Mouse (Mus musculus) heart, embryonic 14.5 days (tissue): ENCODE results near the gene 1700028J19Rik. TPM values are rescaled to one million over a fixed set of nuclear protein-coding genes. Genes with fewer than 3 reads are reported as not detected.

Source experiments
- ATAC-seq: fragments of 200-750 bp; cut with Nextera tagmentation; 2 replicates; pipeline ENCODE4 v1.8.0; 2017; ENCODE audit warnings: low read depth, moderate TSS enrichment; ENCODE audit not compliant: insufficient number of reproducible peaks, insufficient read depth, low FRiP score
- H3K27ac ChIP-seq, 2 experiments: fragments of 200-500 bp in 1 of 2; fragments of 300-500 bp in 1 of 2; sonication (generic) in 1 of 2; replicated peaks in 1 of 2; 2 replicates each; pipeline ENCODE4 v1.5.1; 2012 to 2014; ENCODE audit warnings: low read depth in 2 of 2, low read length in 2 of 2, control low read depth in 1 of 2, mild to moderate bottlenecking in 1 of 2, mixed read lengths in 1 of 2; ENCODE audit not compliant: control insufficient read depth in 1 of 2, insufficient read depth in 1 of 2
- H3K27me3 ChIP-seq: fragments of 300-500 bp; sonication (generic); 2 replicates; pipeline ENCODE4 v1.6.1; 2014; ENCODE audit warnings: mild to moderate bottlenecking, low read length, control low read depth; ENCODE audit not compliant: control insufficient read depth, insufficient read depth
- H3K36me3 ChIP-seq: fragments of 300-500 bp; sonication (generic); 2 replicates; pipeline ENCODE4 v1.6.1; 2014; ENCODE audit warnings: mild to moderate bottlenecking, control low read depth, low read length, mixed read lengths; ENCODE audit not compliant: control insufficient read depth, insufficient read depth
- H3K4me1 ChIP-seq, 2 experiments: fragments of 200-500 bp in 1 of 2; fragments of 300-500 bp in 1 of 2; sonication (generic) in 1 of 2; 2 replicates each; pipeline ENCODE4 v1.6.1; 2012 to 2014; ENCODE audit warnings: low read length in 2 of 2, control low read depth in 1 of 2, mixed read lengths in 1 of 2; ENCODE audit not compliant: control insufficient read depth in 2 of 2, insufficient read depth in 2 of 2
- H3K4me2 ChIP-seq: fragments of 300-500 bp; sonication (generic); 2 replicates; pipeline ENCODE4 v1.6.1; 2014; ENCODE audit warnings: mild to moderate bottlenecking, low read length
- H3K4me3 ChIP-seq, 2 experiments: fragments of 200-500 bp in 1 of 2; fragments of 300-500 bp in 1 of 2; sonication (generic) in 1 of 2; 2 replicates each; pipeline ENCODE4 v1.5.1; 2012 to 2014; ENCODE audit warnings: low read length in 2 of 2, mild to moderate bottlenecking in 2 of 2, control low read depth in 1 of 2, low read depth in 1 of 2, moderate library complexity in 1 of 2; ENCODE audit not compliant: control insufficient read depth in 1 of 2, insufficient read depth in 1 of 2
- H3K9ac ChIP-seq: fragments of 300-500 bp; sonication (generic); 2 replicates; pipeline ENCODE4 v1.6.1; 2014; ENCODE audit warnings: mild to moderate bottlenecking, low read length
- H3K9me3 ChIP-seq: fragments of 300-500 bp; sonication (generic); 2 replicates; pipeline ENCODE4 v1.6.1; 2016; ENCODE audit warnings: low read length, control low read depth; ENCODE audit not compliant: control insufficient read depth
- WGBS: fragments of 180-500 bp; shearing (Covaris S2); extraction: QIAGEN DNeasy Blood & Tissue Kit; methylation state at CpG from one replicate; pipeline ENCODE4 v1.1.7; 2014; 5-methylcytosine and 5-hydroxymethylcytosine counted together
- polyA plus RNA-seq: library from polyadenylated mRNA; unstranded; fragments of >200 nt; fragmentation: Nextera tagmentation; extraction: Ambion mirVana; gene quantifications from 2 replicates; pipeline ENCODE4 v1.2.1, GENCODE M21; 2014

Gene 1700028J19Rik
- polyA plus RNA-seq, 1 experiment from 2014 or later = 1.1 TPM

GRCm38 (mm10) chr7:44276461-44277249 is 30.2 kb upstream of the 1700028J19Rik start:
- Histone ChIP-seq H3K4me2 (no peak overlapping the region), H3K36me3 (no peaks in the 10 kb centered on the region), H3K27ac (no peak overlapping the region), H3K4me3 (no peak overlapping the region), H3K9ac (no peak overlapping the region), H3K9me3 (no peaks in the 10 kb centered on the region), H3K27me3 (peaks cover 27% of the 10 kb centered on the region), H3K4me1 (no peaks in the 10 kb centered on the region)
- 62% methylated on average over 10 of the region's 10 CpGs for WGBS
- no peak for ATAC-seq

- H3K27me3 ChIP-seq = peaks cover 27% of the 10 kb centered on the region
- no peak overlapping the region for H3K9ac ChIP-seq
These were observed 29.1 kb upstream of the 1700028J19Rik start for GRCm38 (mm10) chr7:44275546-44275945.

GRCm38 (mm10) chr7:44274096-44274495 is 27.6 kb upstream of the 1700028J19Rik start:
- Histone ChIP-seq H3K36me3 (no peaks in the 10 kb centered on the region), H3K4me3 (no peak overlapping the region), H3K9ac (no peak overlapping the region), H3K27ac (no peak overlapping the region), H3K27me3 (peaks cover 27% of the 10 kb centered on the region), H3K4me2 (no peak overlapping the region), H3K9me3 (no peaks in the 10 kb centered on the region), H3K4me1 (no peaks in the 10 kb centered on the region)
- no peak for ATAC-seq
- 20% methylated on average over 11 of the region's 11 CpGs for whole genome bisulfite sequencing

More at GRCm38 (mm10) chr7:44275546-44275945, 29.1 kb upstream of the 1700028J19Rik start:
- no peak for ATAC-seq
- H3K4me2 ChIP-seq = no peak overlapping the region
- H3K36me3 ChIP-seq = no peaks in the 10 kb centered on the region
- H3K4me3 ChIP-seq = no peak overlapping the region
- no peaks in the 10 kb centered on the region for H3K4me1 ChIP-seq
- H3K27ac ChIP-seq = no peak overlapping the region
- WGBS = 67% methylated on average over 3 of the region's 3 CpGs
- no peaks in the 10 kb centered on the region for H3K9me3 ChIP-seq

GRCm38 (mm10) chr7:44273446-44273845 is 27.0 kb upstream of the 1700028J19Rik start:
- Histone ChIP-seq H3K4me3 (no peak overlapping the region), H3K36me3 (no peaks in the 10 kb centered on the region), H3K4me1 (no peaks in the 10 kb centered on the region), H3K4me2 (no peak overlapping the region), H3K27me3 (peaks cover 27% of the 10 kb centered on the region), H3K27ac (no peak overlapping the region), H3K9me3 (no peaks in the 10 kb centered on the region), H3K9ac (no peak overlapping the region)
- no peak for ATAC-seq
- WGBS = 67% methylated on average over 7 of the region's 7 CpGs

- Histone ChIP-seq H3K9ac (no peak overlapping the region), H3K4me1 (no peaks in the 10 kb centered on the region), H3K36me3 (no peaks in the 10 kb centered on the region), H3K4me3 (no peak overlapping the region), H3K9me3 (no peaks in the 10 kb centered on the region), H3K27me3 (peaks cover 30% of the 10 kb centered on the region), H3K4me2 (no peak overlapping the region), H3K27ac (no peak overlapping the region)
- ATAC-seq = no peak
- 84% methylated on average over 7 of the region's 7 CpGs for WGBS
These were observed 26.1 kb upstream of the 1700028J19Rik start for GRCm38 (mm10) chr7:44272546-44272945.

- ATAC-seq = no peak
- no peaks in the 10 kb centered on the region for H3K36me3 ChIP-seq
- no peak overlapping the region for H3K4me2 ChIP-seq
- no peaks in the 10 kb centered on the region for H3K4me1 ChIP-seq
- H3K4me3 ChIP-seq = no peak overlapping the region
- 63% methylated on average over 2 of the region's 2 CpGs for WGBS
- no peaks in the 10 kb centered on the region for H3K9me3 ChIP-seq
- no peak overlapping the region for H3K27ac ChIP-seq
- H3K27me3 ChIP-seq = peaks cover 33% of the 10 kb centered on the region
- no peak overlapping the region for H3K9ac ChIP-seq
These were observed 24.8 kb upstream of the 1700028J19Rik start for GRCm38 (mm10) chr7:44271309-44271708.

GRCm38 (mm10) chr7:44269397-44269796 is 22.9 kb upstream of the 1700028J19Rik start:
- ATAC-seq = no peak
- Histone ChIP-seq H3K4me3 (no peak overlapping the region), H3K9ac (no peak overlapping the region), H3K36me3 (no peaks in the 10 kb centered on the region), H3K4me2 (no peak overlapping the region), H3K9me3 (no peaks in the 10 kb centered on the region), H3K4me1 (no peaks in the 10 kb centered on the region), H3K27me3 (peaks cover 25% of the 10 kb centered on the region), H3K27ac (no peak overlapping the region)
- WGBS = 78% methylated on average over 2 of the region's 2 CpGs

- Histone ChIP-seq H3K9ac (no peak overlapping the region), H3K9me3 (no peaks in the 10 kb centered on the region), H3K4me3 (no peak overlapping the region), H3K27ac (no peak overlapping the region), H3K4me2 (no peak overlapping the region), H3K36me3 (no peaks in the 10 kb centered on the region), H3K4me1 (peaks cover 0 to 1% of the 10 kb centered on the region in 2 experiments; a peak in 1 of 4 replicates), H3K27me3 (peaks cover 25% of the 10 kb centered on the region)
- ATAC-seq = no peak
- 71% methylated on average over 11 of the region's 11 CpGs for WGBS
These were observed 21.6 kb upstream of the 1700028J19Rik start for GRCm38 (mm10) chr7:44268117-44268516.
